Mouse (Mus musculus) liver, adult 2 months (tissue): ENCODE data around the gene Med25.

ENCODE experiments used
- CTCF ChIP-seq: fragments of 200-500 bp; IDR thresholded peaks from 2 replicates; pipeline ENCODE4 v1.5.1; 2011; ENCODE audit warnings: low read depth, low read length, control low read depth
- POLR2A ChIP-seq: fragments of 200-500 bp; IDR thresholded peaks from 2 replicates; pipeline ENCODE4 v1.6.1; 2011; ENCODE audit warnings: low read length, control low read depth; ENCODE audit not compliant: insufficient read depth; ENCODE audit errors: extremely low read depth

DNA sequence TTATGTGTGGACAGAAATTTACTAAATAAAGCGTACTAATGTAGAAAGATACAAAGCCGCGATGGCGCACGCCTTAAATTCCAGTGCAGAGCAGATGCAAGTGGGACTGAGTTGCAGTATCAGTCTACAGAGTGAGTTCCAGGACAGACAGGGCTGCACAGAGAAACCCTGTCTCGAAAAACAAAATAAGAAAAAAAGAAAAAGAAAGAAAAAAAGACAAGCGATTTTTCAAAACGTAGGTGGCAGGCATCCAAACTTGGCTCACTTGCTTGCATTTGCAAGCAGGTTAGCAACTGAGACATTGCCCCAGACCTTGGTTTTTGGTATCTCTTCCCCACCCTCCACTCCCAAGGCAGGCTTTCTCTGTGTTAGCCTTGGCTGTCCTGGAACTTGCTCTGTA is 685 bp upstream of the Med25 start:
- TF ChIP-seq CTCF (no peak), POLR2A (no peak)
